Mouse (Mus musculus) A20 (cell line): ENCODE data around the gene Tor1aip2.

Experiments used
- DNase-seq: peaks from one replicate; pipeline ENCODE4 v3.0.0-alpha.2; 2011; ENCODE audit warnings: low read depth, low spot score

The Tor1aip2 gene

DNA sequence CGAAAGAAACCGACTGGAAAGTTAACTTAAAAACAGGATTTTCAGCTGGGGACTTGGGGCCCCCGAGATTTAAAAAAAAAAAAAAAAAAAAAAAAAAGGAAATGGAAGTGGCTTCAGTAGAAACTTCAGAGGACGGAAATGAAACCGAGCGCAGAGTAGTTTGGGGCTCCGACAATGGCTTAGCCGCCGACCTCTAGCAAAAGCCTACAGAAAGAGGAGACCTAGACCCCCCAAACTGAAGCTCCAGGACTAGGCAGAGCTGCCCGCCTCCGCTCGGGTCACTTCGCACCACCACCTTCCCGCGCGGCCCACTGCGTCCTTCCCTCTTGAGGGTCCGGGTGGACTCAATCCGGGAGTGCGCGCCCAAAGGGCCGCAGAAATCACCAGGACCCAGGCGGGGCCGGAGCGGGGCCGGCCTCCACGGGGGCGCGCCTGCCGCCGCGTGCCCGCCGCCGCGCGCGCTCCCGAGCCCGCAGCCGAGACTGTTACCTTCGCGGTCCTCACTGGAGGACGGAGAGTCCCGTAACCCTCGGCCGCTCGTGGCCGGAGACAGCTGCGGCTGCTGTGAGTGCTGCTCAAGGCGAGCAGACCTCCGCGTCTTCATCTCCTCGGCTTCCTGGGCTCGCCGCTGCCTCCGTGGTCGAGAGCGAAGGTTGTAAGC is at the start of gene Tor1aip2:
Gene Tor1aip2 (plus strand): TSS at position 135 of the 661 bp plus-strand sequence.
- DNase-seq, result peak; percentile 95

DNA sequence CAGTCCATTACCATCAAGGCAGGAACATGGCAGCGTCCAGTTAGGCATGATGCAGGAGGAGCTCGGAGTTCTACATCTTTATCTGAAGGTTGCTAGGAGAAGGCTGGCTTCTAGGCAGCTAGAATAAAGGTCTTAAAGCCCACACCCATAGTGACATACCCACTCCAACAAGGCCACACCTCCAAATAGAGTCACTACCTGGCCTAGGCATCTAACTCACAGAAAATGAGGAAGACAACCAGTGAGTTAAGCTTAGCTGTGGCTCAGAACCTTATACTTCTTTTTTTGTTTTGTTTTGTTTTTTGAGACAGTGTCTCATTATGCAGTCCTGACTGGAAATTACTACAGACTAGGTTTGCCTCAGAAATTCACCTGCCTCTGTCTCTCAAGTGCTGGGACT is 47.6 kb upstream of the Tor1aip2 start:
- DNase-seq, result peak; percentile 58

DNA sequence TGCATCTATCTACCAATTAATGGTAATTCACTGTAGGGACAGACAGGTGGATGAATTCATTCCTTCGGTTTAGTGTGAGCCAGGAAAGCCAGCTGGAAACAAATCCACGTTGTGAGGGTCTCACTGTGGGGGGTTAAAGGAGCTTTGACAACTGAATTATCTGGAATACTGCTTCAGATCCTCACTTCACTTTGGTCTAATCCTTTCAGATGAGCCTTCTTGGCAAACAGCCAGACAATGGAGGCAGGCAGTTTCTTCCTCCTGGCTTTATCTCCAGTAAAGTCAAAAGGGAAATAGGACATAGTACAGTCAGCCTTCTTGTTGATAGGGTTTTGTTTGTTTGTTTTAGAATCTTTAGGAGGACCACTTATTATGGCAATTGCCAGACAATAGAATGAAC is 45.8 kb upstream of the Tor1aip2 start:
- DNase-seq, result peak; percentile 26

DNA sequence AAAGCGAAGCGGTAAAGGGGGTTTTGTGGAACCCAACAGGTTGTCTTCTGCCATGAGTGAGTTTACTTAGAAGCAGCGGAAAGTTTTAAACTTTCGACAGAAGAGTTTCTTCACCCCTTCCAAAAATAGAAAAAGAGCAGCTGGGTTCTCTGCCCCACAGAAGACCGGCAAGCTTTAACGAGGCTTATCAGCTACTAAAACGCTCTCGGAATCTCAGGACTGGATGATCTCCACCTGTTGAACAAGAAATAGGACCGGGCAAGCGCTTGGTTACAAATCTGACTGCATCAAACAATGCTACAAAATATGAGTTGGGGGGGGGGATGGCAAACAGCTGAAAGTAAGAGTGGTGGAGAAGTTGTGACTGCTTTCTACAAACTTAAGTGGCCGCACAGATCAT is 44.8 kb upstream of the Tor1aip2 start:
- DNase-seq, result peak; percentile 68

DNA sequence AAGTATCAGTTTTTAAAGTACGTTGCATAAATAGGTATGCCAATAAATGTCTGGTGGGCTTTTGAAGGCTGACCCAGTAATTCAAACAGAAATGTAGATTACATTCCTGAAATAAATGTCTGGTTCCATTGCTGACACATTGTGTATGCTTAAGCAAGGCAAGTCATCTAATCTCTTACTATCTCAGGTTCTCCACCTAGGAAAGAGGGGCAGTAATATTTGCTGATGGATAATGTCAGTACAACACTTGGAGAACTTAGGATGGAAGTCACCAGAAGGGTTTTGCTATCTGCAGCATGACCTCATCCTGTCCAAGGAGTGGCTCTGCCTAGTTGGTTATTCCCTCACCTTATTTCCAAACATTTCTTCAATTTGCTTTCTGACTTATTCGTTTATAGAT is 40.7 kb upstream of the Tor1aip2 start:
- no peak for DNase-seq

DNA sequence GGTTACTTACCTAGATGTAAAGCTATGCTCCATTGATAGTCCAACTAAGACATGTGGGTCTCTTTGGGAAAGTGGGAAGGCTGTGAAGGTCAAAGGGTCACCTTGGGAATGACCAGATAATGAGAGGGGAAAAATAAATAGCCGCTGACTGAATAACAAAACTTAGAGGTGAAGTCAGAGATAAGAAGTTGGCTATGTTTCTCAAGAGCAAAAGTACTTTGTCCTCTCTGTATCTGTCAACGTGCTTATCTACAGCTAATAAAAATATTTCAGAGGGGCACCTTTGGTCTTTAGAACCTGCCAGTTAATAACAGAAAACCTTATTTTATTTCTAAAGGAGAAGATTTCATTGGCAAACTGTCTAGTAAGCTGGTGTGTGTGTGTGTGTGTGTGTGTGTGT is 39.6 kb upstream of the Tor1aip2 start:
- no peak for DNase-seq

DNA sequence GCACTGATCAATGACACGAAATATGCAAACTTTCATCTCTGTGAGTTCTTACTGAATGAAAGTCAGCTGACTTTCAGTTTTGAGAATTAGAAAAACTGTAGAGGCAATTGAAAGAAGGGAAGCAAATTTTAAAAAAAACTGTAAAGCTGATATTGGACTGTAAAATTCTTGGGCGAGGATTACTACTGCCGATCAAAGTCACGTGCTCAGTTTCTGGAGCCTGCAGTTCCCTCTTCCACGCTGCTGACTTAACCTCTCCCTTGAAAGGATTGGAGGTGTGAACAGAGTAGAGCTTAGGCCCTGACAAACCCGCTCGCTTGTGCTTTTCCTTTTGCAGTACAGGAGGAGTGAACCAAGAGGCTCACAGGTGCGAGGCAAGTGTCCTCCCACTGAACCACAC is 32.8 kb upstream of the Tor1aip2 start:
- DNase-seq, result no peak

DNA sequence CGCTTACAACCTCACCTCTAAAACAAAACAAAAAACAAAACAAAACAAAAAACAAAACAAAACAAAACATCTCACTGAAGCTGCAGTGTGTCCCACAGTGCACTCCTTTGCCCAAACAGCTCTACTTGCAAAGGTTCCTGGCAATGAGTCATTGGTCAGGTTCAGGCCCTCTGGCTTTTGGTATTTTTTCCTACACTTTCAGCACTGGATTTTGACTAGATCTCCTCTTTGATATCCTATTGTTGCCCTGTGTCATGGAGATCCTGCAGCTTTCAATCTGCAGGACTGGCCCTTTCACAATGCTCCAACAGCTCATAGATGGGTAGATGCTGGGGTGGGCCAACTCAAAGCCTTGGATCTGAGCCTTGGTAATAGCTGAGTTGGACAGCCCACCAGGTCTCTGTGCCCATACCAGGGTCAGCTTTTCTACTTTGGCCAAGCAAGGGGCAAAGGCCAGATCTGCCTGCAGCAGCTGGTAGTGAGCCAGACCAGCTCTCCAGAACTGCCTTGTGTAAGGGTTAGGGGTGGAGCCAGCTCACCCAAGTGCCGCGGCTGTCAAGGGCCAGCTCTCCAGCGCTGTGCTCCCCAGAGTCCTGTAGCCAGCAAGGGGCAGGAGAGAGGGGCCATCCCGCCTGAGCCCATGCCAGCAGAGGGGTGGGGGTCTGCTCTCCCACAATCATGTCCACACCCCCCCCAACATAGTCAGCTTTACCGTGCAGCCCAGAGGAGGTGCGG is 31.8 kb upstream of the Tor1aip2 start:
- no peak for DNase-seq

DNA sequence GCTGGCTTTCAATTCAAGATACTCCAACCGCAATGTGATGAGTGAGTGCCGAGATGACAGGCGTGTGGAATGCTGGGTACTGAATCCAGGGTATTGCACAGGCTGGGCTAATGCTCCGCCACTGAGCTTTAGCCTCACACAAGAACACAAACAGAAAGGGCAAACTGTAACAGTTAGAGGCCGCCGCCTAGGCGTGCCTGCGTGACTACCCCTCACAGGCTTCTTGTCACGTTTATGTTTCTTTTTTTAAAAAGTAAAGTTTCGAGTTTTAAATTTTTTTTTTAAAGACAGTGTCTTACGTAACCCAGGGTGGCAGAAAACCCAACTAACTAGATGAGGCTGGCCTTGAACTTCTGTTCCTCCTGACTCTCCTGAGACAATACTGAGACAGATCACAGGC is 29.3 kb upstream of the Tor1aip2 start:
- DNase-seq, result no peak

DNA sequence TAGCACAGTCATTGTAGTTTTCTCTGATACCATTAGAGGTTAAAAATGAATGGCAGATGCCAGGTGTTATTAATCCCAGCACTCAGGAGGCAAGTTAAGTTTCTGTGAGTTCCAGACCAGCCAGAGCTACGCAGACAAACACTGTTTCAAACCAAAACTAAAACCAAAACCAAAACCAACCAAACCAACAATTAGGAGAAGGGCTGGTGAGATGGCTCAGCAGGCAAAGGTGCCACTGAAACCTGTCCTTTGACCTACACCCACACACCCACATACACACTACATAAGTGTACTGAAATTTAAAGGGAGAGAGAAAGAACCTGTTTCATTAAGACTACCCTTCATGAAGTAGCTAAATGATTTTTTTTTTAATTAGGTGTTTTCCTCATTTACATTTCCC is 26.2 kb upstream of the Tor1aip2 start:
- DNase-seq, result no peak

DNA sequence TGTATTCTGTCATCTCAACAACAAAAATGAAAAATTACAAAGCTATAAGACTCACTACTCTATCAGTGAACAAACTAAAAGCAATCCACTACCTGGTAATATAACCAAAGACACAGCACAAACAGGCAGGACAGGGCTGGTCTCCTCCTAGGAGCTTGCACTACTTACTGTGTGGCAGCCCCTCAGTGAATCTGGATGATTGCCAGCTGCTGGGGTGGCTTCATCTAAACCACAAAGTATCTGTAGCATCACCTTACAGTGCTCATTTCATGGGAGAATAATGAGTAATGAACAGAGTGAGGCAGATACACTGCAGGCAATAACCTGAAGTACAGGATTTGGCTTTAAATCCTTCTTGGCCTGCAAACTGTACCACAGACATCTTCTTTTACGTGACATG is 15.4 kb upstream of the Tor1aip2 start:
- no peak for DNase-seq

DNA sequence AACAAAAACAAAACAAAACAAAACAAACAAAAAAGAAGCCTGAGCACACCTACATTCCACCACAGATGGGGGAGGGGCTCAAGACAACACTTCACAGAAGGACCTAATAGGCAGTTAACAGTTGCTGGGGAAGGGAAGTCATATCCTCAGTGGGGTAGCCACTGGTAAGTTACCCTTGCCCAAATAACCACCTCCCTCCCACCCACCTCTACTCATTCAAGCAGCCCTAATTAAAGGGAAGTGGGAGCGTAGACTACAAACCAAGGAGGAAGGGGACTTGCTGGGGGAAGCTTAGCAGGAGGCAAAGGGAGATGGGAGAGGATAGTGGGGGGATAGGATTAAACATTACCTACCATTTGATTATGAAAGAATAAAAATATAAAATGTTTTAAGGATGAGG is 14.8 kb upstream of the Tor1aip2 start:
- DNase-seq, result no peak

DNA sequence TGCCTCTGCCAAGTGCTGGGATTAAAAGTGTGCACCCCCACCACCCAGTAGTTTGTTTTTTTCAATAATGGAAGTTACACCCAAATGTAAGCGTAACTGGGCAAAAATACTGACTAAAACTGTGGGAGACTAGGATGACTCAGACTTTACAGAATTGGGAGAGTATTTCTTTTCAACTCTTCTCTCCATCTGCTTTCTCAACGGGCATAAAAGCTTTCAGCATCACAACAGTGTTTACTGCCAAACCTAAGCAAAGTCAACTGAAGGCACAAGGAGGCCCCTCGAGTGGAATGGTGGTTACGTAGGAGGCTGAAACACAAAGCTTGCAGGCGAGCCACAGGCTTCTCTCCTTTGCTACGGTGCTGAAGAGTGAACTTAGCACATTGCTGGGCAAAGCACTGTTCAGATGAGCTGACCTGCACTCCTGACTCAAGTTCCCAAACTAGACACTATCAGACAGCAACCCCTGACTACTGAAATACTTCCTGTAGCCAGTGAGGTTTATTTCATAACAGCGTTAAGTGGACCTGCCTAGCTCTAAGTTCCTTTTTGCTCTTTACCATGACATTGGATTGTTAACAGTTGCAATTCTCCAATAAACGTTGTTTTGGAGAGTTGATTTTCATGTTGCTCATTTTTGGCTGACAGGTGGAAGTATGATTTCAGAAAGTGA is 10.2 kb upstream of the Tor1aip2 start:
- DNase-seq, result no peak

DNA sequence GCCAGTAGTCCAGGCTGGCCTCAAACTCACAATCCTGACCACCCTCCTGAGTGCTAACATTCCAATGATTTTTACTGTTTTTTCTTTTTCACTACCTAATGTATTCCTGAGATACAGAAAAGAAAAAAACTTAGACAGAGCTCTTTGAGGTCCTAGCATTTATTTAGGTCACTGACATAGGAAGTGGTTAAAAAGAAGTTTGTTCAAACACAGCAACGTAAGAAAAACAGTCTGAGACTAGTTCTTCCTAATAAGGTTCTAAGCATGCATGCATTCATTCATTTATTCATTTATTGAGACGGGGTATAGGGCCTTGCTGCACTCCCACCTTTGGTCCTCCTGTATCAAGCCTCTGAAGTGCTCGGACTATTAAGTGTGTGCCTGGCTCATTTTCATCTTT is 7.4 kb upstream of the Tor1aip2 start:
- no peak for DNase-seq

DNA sequence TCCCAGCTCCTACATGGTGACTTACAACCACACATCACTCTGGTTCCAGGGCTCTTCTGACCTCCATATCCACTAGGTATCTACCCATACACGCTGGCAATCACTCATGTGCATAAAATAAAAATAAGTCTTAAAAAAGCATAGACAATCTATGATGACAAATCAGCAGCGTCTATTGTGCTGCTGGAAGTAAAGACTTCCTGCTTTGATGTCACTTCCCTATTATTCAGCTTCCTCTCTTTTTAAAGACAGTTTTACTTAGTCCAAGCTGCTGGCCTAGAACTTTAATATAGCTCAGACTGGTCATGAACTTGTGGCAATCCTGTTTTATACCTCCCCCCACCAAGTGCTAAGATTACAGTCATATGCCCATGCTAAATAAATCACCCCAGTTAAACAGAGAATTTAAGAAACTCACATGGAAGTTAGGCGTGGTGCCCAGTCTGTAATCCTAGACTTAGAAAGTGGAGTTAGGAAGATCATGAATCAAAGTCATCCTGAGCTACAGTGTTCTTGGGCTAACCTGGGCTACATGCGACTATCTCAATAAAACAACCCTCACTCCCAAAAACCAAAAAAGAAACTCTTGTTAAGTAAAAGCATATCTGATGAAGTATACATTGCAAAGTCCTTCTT is 6.7 kb upstream of the Tor1aip2 start:
- peak; percentile 31 for DNase-seq

DNA sequence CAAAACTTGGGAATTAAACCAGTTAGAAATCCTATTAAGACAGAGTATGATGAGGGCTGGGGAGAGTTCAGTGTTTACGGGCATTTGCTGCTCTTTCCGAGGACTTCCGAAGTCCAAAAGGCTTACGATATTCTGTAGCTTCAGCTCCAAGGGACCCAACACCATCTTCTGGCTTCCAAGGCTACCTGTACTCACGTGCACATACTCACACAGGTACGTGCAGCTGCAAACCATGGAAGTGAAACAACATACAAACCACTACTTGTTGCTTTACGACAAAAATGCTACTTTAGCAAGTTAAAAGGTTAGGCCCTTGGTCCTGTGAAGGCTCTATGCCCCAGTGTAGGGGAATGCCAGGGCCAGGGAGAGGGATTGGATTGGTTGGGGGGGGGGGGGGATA is 1.3 kb upstream of the Tor1aip2 start:
- DNase-seq, result peak; percentile 60

DNA sequence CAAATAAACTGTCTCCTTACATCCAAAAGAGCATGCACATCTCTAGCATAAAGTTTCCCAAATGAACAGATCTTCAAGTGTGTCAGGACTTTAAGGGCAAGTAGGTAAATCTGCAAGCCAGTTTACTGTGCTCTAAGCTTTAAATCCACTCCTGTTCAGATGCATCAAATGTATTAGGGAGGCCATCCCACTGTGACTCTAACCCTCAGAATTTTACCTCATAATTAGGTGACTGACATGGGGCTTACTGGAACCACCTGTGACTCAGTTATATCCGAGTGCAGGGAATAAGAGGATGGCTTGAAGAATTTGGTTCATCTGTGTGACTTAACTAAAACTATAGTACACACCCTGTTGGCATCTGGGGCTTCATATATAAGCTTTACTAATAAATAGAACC is 542 bp upstream of the Tor1aip2 start:
- peak; percentile 74 for DNase-seq

DNA sequence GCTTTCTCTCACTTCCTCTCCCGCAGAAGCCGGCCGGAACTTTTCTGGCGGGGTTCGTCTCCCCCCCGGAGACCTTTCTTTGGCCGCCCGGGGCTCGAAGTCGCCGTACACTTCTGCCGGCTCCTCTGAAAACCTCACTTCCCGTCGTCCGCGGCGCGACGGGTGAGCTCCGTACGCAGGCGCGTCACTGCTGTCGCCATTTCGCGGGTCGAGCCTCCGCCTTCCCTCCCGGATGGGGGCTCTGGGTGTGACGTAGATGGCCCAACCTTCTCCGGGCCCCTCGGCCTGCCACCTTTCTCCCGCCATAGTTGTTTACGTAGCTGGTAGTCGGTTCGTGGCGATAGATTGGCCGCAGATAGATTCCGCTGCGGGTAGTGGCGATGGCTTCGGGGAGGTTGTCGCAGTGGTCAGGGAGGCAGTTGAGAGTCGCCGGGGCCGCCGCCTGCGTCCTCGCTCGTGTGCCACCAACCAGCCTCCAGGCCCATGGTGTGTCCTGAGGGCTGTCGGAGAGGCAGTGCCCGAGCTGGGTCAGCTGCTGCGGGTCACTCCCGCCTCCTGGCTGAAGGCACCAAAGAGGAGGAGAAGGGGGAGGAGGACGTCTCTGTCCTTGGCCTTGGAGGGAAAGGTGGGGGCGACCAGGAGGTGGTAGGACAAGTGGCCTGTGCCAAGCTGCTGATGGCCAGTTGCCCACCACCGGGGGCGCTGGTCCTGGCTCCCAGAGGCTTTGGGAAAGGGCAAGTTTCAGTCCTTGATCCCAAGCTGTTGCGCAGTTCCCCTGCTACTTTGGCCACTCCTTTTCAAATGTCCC is 931 bp downstream of the Tor1aip2 start, which contains the start of gene Tor1aip1:
Gene Tor1aip1 (minus strand): TSS at position 551 of the 808 bp plus-strand sequence.
- peak; percentile 100 for DNase-seq

DNA sequence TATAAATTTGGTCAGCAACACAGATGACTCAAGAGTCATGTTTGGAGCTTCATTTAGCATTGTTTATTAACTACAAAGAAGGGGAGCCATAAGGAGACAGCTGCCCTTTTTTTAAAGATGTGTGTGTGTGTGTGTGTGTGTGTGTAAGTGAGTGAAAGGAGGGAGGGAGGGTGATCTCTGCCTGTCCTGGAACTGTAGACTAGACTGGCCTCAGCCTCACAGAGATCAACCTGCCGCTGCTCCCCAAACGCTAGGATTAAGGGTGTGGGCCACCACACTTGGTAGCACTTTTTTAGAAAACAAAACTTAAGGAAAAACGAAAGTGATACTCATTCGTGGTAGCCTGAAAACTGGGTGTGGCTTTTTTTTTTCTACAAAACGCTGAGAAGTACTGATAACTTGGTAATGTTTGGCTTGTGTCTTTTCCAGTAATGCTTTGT is 2.0 kb downstream of the Tor1aip2 start:
- peak; percentile 67 for DNase-seq

DNA sequence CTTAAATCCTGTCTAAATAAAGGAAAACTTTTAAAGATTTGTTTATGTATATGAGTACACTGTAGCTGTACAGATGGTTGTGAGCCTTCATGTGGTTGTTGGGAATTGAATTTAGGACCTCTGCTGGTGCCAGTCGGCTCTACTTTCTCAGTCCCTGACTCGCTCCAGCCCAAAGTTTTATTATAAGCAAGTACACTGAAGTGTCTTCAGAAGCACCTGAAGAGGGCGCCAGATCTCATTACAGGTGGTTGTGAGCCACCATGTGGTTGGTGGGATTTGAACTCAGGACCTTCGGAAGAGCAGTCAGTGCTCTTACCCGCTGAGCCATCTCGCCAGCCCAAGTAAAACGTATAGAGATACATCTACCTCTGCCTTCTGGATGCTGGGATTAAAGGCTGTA is 4.8 kb downstream of the Tor1aip2 start:
- peak; percentile 69 for DNase-seq

DNA sequence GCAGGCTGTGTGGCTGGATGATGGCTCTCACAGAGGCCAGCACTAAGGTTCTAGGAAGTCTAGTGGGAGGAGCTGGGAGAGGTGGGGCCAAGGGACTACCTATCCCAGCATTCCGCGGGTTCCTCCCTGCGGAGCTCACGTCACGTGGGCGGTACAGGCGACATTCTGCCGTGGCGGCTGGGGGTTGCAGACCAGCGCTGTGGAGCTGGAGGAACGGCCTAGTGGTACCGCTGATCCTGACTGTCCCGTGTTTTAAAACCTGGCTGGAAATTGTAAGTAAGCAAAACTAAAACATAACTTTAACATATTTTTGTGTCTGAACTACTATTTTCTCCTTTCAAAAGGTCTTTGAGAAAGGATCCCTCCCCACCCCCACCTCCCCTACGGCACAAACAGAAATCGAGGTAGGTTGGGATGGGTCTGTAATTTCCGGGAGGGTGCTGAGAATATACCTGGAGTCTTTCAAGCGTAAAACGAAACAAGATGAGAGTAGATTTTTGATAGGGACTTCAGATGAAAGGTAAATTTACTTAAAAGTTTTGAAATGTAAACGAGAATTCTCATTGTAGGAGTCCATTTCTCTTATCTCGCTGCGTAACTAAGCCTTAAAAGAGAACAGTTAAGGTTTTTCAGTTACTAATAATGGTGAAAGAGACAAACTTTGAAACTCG is 5.7 kb downstream of the Tor1aip2 start:
- peak; percentile 95 for DNase-seq
